Mouse (Mus musculus): ENCODE data around the gene Gm44805.

The Gm44805 gene

DNA sequence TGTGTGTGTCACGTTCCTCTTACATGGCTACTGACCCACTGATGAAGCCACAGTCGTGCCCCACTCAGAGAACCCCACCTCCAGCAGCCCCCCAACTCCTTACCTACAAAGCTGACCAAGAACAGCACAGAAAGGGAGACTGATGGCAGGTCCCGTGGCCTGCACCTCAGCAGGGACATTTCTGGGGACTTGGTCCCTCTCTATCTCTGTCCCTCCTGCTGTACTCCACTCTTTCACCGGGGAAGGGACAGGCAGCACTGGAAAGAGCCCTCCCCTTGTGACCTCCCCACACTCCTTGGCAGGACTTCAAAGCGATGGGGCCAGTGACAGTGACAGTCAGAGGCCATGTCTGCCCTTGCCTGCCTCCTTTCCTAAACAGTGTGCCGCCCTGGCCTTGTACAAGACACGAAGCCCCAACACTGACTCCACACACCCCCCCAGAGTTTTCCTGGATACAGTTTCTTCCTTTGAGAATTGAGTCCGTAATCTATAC, at the start of gene Gm44805, which contains the start of gene Apoc4:
Gm44805 (minus strand) TSS at position 222 of the 493 bp plus-strand sequence.
Apoc4 (minus strand) TSS at position 278 of the 493 bp plus-strand sequence.
- no peak for DNase-seq (ENCODE audit: low spot score in 2 of 2)

GRCm38 (mm10) chr7:19726541-19726940, 45.3 kb upstream of the Gm44805 start:
- DNase-seq (ENCODE audit: low spot score in 2 of 2), result no peak

DNA sequence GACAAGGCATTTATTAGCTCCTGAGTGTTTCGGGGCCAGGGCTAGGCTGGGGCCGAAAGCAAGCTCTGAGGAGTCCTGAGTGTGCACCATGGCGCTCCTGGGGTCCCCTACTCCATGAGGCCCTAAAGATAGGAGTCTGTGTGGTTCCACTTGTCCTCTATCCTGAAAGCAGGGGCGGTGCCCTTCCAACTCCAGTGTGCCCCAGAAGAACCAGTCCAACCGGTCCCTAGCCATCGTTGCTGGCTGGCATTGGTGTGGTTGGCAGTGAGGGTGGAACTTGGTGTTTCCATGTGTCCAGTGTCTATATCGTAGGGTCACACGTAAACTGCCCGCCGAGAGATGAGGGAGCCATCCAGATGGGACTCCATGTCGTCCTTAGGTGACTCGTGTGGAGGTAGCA, 42.9 kb upstream of the Gm44805 start:
- DNase-seq (ENCODE audit: low spot score in 2 of 2), result no peak

GRCm38 (mm10) chr7:19722754-19723195, 41.6 kb upstream of the Gm44805 start:
- no peak for DNase-seq (ENCODE audit: low spot score in 2 of 2)

DNA sequence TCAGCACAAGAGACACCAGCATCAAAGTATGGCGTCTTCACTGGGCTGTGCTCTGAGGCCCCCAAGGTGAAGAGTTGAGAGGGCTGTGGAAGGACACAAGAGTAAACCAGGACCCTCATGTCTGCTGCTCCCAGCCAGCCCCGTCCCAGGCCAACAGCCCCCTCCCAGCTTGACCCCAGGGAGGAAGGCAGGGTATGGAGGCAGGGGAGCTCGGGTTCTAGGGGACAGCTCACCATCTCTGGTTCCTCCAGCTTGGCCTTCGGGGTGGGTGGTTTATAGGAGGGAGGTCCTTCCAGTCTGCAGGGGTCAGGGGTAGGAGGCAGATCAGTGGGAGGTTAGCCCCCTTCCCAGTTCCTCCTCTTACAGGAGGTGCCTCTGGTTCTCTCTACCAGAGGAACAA, 38.0 kb upstream of the Gm44805 start:
- DNase-seq (ENCODE audit: low spot score in 2 of 2), result no peak

DNA sequence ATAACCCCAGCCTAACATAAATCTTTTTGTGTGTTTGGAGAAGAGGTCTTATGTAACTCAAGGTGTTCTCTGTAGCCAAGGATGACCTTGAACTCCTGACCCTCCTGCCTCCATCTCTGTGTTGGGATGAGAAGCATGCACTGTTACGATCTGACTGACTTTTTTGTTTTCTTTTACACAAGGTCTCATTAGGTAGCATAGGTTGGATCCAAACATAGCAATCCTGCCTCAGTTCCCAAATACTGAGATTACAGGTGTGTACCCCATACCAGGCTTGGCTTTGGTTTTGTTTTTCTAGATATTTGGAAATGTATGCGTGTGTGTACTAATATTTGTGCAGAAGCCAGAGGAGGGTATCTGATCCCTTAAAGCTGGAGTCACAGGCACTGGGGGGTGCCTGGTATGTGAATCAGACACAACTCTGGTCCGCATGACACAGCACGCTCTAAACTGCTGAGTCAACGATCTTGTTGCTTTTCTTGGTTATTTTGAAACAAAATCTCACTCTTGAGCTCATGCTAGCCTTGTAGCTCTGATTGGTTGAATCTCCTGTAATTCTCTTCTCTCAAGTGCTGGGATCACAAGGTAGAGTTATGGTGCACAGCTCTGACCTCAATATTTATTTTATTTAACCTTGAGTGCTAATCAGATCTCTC, 37.2 kb upstream of the Gm44805 start:
- no peak for DNase-seq (ENCODE audit: low spot score in 2 of 2)

GRCm38 (mm10) chr7:19717346-19717745, 36.1 kb upstream of the Gm44805 start:
- no peak for DNase-seq (ENCODE audit: low spot score in 2 of 2)

- DNase-seq (ENCODE audit: low spot score in 2 of 2), result no peak
Measured at GRCm38 (mm10) chr7:19716822-19717221, 35.6 kb upstream of the Gm44805 start.

DNA sequence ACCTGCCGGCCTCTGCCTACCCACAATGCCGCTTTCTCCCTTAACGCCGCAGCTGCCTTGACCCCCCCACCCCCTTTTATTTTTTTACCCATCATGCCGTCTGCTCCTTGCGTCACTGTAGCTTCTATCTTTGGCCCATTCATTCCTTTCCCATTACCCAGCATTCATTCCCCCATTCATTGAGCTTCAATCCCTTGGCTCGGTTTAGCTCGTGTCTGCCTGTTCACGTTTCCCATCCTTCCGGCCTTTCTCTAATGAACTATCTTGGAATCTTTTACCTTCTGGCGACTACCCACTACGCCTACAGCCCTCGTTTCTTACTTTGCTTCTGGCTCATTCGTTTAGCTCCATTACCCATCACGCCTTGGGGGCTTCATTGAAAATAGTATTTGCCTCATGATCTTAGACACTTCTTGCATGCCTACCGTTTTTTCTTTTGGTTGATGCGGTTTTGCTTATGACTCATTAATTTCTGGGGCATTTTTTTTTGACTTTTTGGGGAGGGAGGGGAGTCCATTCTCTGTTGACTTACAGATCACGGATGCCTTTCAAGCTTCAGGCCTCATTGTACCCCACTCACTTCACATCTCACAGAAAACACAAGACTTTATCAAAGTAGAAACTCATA, 34.9 kb upstream of the Gm44805 start:
- no peak for DNase-seq (ENCODE audit: low spot score in 2 of 2)

GRCm38 (mm10) chr7:19715239-19716054, 34.2 kb upstream of the Gm44805 start, which contains the start of gene Tomm40:
Gene Tomm40 (minus strand): TSS chr7:19715438.
- peak; percentile 96 to 99 for DNase-seq (ENCODE audit: low spot score in 2 of 2)

GRCm38 (mm10) chr7:19714836-19715235, 33.6 kb upstream of the Gm44805 start:
- peak in 1 of 2 experiments; percentile 35 for DNase-seq (ENCODE audit: low spot score in 2 of 2)

DNA sequence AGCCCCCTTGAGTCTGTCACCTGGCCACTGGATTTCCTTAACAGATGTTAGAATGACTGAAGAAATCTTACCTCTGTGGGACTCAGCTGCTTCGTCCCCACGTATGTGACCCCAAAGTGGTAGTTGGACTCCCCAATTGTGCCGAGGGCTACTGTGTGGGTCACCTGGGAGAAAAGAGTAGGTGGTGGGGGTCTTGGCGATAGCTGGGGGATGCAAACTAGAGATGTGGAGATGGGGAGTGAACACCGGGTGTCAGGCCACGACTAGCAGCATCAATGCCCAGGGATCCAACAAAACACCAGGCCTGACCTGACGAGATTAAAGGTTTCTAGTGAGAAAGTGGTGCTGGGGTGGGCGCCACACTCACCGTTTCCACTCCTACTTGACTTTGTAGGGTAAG, 32.4 kb upstream of the Gm44805 start:
- no peak for DNase-seq (ENCODE audit: low spot score in 2 of 2)

GRCm38 (mm10) chr7:19713196-19713595, 32.0 kb upstream of the Gm44805 start:
- no peak for DNase-seq (ENCODE audit: low spot score in 2 of 2)

- no peak for DNase-seq (ENCODE audit: low spot score in 2 of 2)
Measured at GRCm38 (mm10) chr7:19712414-19712813, 31.2 kb upstream of the Gm44805 start.

DNA sequence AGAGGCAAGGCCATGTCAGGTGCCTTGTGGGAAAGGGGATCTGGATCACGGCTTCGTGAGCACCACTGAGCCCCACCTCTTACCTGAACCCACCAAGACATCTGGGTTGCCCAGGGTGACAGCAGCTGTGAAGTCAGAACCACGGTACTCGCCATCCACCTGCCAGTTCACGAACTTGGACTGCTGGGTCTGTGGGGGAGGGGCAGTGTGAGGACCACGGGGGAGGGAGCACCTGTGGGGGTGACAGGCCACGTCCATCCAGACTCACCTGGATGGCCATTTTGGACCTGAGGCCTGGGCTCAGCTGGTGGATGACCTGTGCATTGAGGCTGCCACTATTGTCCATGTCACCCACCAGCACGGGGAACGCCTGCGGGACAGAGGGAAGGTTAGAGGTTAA, 29.4 kb upstream of the Gm44805 start:
- DNase-seq (ENCODE audit: low spot score in 2 of 2), result no peak

- no peak for DNase-seq (ENCODE audit: low spot score in 2 of 2)
Measured at GRCm38 (mm10) chr7:19705271-19705670, 24.0 kb upstream of the Gm44805 start.

DNA sequence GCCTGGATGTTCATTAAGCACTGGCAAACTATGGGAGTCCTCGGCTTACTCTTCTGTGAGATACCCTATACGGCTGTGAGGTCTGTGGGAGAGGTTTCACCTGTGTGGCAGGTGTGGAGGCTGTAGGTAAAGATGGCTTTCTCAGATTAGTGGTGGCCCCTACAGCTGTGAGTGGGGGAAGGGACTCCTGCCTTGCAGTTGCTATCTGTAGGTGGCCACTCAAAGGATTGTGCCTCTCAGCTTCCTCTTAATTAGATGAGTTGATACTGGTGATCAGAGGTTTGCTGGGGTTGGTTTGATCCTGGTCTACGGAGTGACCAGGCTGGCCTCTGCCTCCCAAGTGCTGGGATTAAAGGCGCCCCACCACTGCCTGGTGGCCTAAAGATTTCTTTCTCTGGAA, 23.3 kb upstream of the Gm44805 start:
- no peak for DNase-seq (ENCODE audit: low spot score in 2 of 2)

GRCm38 (mm10) chr7:19702859-19703555, 21.8 kb upstream of the Gm44805 start:
- no peak for DNase-seq (ENCODE audit: low spot score in 2 of 2)

GRCm38 (mm10) chr7:19701069-19701761, 20.0 kb upstream of the Gm44805 start:
- DNase-seq (ENCODE audit: low spot score in 2 of 2), result peak in 1 of 2 experiments; percentile 53

GRCm38 (mm10) chr7:19700299-19701068, 19.3 kb upstream of the Gm44805 start:
- DNase-seq (ENCODE audit: low spot score in 2 of 2), result no peak
